Mouse (Mus musculus): ENCODE measurements around the gene Ispd.
"Not testable (repeated sequence)": the region's sequence is repeated elsewhere in the genome, so short reads cannot be mapped to it uniquely, and the experiment has no call there.

Gene Ispd

DNA sequence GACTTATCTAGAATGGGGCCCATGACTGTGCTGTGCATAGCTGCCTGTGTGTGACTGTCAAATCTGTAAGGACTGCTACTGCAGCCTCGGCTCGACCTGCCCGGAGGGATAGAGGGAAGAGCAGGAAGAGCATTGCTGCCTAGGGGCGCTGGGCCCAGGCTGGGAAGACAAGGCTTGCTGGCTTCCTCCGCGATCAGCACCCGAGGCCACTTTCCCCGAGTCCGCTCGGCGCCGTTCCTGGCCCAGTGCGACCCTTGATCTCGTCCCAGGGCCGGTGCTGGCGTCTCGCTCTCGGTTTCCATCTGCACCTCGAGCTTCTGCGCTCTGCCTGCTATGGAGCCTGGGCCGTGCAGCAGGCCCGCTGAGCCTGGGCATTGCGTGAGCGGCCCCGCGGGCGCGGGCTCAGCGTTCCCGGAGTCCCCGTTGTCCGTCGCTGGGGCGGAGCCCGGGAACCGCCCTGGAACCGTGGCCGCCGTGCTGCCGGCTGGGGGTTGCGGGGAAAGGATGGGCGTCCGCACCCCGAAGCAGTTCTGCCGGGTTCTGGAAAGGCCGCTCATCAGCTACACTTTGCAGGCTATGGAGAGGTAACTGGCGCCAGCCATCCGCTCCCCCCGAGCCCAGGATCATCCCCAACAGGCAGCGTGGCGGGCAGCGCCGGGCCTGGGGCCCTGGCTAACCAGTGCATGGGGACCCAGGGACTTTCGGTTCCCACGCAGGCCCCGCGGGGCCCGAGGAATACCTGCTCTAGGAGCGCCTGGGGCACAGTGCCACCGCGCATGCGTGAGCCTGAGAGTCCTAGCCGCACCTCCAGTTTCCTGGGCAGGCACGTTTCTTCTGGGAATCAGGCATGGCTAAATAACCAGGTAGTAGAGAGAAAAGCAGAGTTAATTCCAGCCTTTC is at the start of gene Ispd, which contains the start of gene D630036H23Rik:
Gene Ispd, plus strand, starts transcription at position 10 of the 900 bp plus-strand sequence.
Gene D630036H23Rik, minus strand, starts transcription at position 741 of the 900 bp plus-strand sequence.
- in situ Hi-C loops (cut with MboI): no loop called here

DNA sequence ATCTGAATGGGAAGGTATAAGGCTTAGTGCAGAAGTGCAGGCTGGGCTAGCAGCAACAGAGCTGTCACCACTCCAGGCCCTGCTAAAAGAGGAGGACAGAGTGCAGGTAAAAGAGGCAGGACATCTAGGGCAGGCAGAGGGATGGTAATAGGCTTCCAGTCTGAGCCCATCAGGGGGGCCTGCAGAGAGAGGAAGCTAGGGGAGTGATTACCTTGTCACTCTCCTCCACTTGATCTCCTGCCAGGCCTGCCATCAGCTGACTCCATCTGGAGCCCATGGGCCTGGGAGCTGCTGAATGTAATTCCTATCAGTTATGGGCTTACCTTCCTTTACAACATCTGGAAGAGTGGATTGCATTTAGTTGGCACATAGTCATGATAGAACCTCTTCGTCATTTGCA is 48.6 kb upstream of the Ispd start:
- in situ Hi-C loops (cut with MboI): no loop called here

DNA sequence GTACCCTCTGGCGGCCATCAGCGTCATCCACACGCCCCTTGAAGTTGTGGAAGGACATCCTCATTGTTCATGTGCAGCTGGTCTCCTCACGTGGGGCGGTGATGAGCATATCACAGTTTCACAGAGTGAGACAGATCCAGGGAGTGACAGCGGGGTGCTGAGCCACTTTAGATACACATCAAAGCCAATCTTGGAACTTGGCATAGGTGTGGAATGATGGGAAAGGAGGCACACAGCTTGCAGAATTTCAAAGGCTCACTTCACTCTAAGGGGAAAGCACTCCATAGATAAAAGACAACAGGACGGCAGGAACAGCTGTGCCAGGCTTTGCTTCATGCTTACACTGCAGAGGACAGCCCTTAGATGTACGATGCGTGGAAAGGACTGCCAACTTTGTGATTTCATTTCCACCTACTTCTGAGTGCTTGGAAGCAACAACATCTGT is 47.4 kb upstream of the Ispd start:
- in situ Hi-C loops (cut with MboI): no loop called here

DNA sequence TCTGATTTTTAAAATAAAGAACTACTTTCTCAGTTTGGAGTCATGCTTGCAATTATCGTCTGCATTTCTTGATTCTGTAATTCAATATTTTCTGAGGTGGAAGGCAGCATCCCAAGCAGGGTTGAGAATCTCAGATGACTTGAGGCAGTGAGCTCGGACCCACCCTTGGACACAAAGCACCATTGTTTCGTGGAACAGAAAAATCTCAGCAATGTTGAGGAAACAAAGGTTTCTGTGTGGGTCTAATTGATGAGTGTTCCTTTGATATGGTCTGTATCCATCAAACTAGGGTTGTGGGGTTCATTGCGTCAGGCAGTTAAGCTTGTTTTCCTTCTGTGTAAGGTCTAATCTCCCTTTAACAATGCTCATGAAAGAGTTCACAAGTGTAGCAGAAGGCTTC is 37.1 kb upstream of the Ispd start:
- in situ Hi-C loops (cut with MboI): no loop called here

DNA sequence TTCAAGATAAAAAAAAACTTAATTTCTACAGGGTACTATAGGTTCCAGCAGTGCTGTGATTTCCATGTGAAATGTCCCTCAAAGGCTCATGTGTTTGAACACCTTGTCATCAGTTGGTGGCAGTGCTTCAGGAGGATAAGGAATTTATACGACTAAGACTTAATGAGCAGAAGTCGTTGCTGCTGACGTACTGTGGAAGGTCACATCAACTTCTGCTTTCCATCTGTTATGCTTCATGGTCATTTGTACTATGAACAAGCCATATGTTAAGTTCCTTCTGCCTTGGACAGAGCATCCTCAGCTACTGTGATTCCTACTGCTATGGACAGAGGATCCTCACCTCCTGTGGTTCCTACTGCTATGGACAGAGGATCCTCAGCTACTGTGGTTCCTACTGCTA is 21.2 kb upstream of the Ispd start:
- in situ Hi-C loops (cut with MboI): no loop called here

DNA sequence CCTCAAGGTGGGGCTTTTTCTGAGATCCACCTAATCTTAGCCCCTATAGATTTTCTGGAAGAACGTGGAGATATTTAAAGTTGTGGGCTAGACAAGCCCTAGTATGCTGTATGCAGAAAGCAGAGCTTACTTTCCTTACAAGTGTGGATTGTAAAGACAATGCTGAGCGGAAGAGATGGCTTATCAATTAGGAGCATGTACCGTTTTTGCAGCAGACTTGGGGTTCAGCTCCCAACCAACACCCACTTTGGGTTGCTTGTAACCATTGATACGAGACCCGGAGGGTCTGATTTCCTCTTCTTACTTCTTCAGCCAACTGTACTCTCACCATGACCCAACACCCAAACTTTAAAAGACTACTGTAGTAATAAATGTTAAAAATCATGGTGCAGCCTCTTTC is 20.6 kb upstream of the Ispd start:
- in situ Hi-C loops (cut with MboI): no loop called here

DNA sequence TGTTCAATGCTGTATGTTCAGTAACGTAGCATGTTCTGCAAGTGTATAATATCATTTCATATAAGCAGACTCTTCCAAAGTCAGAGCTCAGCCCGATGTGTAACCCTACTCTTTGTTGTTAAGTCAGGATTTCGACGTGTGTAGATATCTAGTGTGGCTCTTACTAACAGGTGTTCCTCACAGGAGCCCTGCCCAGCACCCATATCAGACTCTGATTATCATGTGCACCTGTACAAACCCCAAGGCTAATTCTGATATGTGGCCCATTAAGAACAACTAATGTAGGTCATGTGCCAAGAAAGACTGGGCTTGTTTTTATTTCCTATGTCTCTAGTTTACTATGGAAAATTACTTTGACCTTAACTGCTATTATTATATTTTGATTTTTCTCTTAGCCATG is 17.2 kb upstream of the Ispd start:
- in situ Hi-C loops (cut with MboI): no loop called here

DNA sequence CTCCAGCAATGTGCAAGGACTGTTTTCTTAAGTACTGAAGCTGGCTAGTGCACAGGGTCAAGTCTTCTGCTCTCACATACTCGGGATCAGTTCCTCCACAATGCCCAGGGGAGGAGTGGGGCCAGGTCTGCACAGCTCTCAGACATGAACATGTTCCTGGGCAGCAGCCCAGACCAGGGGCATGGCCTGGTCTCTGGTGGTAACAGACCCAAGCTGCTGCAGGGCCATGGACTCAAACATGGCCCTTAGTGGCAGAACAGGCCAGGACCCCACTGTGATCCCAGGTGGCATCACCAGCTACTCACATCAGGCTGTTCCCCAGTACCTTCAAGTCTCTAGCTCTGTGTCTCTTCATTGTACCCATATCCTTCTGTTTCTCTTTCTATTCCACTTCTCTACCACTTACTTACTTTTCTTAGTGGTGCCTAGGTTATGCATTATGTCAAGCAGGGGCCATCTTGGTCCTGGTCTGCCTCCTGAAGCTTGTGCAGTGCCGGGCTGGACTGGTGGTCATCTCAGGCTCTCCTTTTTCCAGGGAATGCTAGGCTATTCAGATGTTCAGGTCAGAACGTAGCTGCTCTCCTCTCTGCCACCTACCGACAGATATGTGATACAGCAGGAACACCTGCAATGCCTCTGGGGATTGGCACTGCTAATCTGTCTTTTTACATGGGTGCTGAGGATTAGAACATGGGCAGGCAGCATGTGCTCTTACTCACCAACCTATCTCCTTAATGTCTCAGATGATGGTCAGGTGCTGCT is 7.8 kb upstream of the Ispd start:
- in situ Hi-C loops (cut with MboI): no loop called here

DNA sequence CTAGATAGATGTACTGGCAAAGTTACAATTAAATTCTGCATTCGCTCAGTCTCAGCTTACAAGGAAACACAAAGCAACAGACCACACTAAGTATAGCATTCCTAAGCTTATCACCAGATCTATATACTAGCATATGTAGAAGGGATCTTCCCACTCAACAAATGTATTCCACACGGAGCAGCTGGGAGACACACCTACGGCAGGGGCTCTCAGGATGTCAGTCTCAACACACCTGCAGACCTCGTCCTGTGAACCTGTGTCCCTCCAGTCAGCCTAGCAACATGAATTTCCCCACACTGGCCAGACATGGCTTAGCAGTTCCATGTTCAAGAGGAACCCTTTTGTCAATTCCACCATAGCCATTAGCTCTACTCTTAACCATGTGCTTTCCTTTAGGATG is 4.9 kb upstream of the Ispd start:
- in situ Hi-C loops (cut with MboI): not testable (repeated sequence)

DNA sequence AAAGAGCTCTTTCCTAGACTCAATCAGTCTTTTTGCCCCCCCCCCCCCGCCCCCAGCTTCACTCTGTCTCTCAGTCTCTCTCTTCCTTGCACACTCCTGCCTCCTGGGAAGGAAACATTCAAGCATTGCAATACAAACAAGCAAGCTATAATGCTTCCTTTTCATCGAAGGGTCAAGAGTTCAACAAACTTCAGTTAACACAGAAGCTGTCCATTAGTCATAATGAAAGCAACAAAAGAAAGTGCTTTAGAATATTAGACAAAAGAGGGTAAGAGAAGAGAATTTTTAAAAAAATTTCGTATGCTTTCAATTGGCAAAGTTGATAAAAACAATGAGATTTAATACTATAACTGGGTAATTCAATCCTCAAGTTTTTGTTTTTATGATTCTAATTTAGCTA is 996 bp upstream of the Ispd start:
- in situ Hi-C loops (cut with MboI): no loop called here

DNA sequence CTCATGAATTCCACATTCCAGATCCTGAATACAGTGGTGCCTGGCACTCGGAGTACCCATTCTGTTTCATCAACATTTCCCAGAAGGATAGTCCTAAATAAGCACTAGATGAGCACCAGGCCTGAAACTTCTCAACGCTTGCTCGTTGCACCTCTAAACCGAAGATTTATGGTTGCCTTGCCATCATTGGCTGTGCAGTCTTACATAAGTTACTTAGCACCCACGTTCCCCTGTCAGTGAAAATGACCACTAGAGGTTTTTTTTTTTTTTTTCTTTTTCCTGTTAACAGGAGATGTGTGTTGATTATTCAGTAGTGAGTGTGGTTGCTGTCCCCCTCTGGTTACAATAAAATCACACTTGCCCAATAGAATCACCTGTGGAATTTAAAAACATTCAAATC is 444 bp upstream of the Ispd start:
- in situ Hi-C loops (cut with MboI): no loop called here

DNA sequence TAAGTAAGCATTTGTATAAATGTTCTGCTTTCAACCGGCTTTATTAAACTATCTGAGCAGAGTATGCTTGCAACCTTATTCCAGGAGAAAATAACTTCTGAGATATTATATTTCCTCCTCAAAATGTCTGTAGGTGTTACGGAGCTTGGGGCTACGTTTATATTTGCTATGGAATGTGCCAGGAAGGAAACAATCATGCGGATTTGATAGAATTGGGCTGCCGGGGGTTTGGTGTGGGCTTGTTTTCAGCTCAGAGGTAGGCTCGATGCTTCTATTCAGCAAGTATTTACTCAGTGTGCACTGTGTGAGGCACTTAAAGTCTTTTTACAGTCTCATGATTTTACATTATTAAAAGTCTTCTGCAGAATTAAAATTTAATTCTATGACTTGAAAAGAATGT is 4.1 kb downstream of the Ispd start:
- in situ Hi-C loops (cut with MboI): no loop called here

DNA sequence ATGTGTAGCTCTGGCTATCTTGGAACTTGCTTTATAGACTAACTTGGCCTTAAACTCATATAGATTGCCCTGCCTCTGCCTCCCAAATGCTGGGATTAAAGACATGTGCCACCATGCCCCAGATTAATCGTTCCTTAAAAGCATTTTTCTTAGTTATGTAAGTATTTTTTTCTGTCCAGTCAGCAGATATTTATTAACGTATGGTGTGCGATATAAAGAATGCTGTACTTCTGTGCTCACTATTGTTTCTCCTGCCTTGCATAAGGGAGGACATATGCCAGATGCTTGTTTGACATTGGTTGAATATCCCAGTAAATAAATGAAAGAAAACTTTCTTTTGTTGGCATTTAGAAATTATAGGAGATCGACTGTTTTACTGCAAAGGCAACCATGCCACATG is 5.7 kb downstream of the Ispd start:
- in situ Hi-C loops (cut with MboI): no loop called here

DNA sequence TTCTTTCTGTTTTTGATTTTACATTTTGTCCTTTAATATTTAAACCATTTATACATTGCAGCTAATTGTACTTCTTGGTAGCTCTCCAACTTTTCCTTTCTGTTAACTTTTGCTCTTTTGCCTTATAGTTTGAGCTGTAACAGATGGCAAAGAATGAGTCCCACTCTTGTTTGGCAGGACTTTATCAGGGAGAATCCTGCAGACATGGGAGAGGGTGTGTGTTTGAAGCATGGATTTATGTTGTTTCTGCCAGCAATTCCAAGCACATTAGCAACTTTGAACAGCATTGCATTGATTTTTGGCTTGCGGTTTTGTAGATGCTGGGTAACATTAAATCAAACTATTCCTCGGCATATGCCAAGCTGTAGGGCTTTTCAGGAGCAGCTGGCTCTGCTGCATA is 13.9 kb downstream of the Ispd start:
- in situ Hi-C loops (cut with MboI): no loop called here

DNA sequence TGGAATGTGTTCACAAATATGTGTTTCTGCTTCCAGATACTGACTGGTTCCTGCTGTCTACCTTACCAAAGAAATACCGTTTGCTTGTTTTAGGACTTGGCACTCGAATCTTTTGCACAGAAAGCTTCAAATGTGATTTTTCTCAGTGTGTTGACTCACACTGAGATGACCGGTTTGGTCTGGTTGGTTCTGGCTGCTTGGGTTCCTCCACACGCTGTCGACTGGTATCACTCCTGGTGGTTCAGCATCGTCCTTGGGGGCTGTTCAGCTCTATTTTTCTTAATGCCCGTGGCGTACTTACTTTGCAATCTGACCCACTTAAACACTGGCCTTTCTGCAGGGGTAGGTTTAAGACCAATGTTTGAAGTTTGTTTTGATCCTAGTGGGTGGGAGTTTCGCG is 42.4 kb downstream of the Ispd start:
- in situ Hi-C loops (cut with MboI): no loop called here

DNA sequence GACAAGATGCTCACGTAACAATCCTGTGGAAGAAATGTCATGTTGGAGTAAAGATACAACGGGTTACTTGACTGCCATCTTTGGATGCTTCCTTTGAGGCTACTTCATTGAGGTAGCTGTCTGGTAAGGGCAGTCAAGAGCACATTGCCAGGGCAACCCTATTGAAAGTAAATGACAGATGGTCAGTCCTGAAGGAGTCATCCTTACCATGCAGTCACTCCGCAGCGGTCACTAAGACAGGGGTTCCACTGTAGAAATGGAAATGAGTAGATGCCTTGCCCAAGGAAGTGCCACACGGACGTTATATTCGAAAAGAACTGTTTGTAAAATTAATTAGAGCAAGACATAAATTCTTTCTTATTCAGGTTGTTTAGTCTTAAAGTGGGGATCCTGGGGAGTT is 44.0 kb downstream of the Ispd start:
- in situ Hi-C loops (cut with MboI): no loop called here

DNA sequence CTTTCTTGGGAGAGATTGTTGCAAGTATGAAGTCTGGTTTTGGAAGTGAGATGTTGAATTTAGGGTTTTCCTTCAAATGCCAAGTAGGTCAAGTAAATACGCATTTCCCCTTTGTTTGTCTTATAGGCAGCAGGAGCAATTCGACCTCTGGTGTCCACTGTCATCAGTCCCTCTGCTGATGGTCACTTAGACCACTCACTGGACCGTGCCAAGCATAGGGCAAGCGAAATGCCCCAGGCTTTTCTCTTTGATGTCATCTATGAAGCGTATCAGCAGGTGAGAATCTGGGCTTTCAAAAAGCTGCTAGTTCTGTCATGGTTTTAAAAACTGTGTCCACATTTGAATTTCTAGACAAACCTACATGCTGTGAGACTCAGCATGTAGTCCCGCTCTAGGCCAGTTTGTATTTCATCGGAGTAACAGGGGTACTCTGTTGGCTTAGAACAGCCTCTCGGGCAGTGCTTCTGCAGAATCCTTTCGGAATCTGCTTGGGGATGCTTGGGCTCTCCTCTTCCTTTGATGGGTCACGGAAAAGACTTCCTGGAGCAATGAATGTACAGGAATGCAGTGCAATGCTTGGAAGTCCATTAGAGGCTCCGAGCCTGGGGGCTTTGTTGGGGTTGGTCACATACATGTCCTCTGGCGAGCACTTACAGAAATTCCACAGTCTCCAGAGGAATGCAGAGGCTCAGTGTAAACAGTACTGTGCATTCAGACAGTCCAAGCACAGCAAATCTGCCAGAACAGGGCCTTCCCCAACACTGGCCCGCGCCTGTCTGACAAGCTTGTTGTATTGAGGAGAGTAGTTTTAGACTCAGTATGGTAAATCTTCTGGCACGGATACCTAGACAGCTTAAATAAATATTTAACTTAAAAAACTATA is 45.2 kb downstream of the Ispd start:
- in situ Hi-C loops (cut with MboI): no loop called here

DNA sequence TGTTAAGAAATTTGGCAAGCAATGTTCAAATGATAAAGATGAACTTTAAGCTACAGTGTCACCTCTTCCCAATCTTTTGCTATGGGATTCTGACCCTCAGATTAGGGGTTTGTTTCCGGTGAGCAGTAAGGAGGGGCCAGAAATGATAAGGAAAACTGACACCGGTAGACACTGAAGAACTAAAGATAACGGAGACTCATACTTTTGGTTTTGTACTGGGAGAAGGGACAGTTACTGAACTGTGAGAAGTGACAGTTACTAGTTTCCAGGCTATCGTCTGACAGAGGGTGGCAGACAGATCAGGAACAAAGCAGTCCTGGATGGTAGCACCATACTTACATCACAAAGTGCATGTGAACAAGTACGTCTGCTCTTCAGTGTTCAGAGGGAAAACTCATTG is 55.7 kb downstream of the Ispd start:
- in situ Hi-C loops (cut with MboI): no loop called here

DNA sequence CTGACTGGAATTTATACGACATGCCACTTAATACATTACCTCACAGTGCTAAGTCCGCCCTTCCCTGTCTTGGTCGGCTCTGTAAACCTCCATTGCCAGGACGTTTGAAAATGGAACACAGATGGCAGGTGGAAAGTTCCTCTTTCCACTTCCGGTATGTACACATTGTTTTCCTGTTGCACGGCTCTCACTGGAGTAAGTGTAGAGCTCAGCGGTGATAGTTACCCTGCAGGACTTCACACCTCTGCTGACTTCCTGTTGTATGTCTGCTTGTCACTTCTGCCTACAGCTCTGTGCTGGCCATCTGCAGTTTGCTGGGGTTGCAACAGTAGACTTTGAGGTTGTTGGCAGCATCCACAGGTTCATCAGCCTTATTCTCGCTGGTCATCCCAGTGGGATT is 58.1 kb downstream of the Ispd start:
- in situ Hi-C loops (cut with MboI): no loop called here

DNA sequence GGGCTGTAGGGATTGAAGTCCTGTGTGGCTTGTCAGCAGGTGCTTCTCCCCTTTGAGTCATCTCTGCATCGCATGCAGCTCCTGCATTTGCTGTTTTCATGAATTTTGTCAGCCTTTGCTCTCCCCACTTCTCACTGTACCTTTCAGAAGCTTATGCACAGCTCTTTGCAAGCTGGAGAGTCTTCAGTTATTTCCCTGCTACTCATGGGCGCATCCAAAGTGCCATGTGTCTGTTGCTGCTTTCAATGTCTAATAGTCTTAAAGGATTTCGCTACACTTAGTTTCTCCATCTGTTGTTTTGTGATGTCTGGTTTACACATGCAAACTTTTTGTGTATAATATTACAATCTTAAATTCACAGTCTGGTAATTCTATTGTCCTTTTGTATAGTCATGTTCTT is 74.8 kb downstream of the Ispd start:
- in situ Hi-C loops (cut with MboI): no loop called here

DNA sequence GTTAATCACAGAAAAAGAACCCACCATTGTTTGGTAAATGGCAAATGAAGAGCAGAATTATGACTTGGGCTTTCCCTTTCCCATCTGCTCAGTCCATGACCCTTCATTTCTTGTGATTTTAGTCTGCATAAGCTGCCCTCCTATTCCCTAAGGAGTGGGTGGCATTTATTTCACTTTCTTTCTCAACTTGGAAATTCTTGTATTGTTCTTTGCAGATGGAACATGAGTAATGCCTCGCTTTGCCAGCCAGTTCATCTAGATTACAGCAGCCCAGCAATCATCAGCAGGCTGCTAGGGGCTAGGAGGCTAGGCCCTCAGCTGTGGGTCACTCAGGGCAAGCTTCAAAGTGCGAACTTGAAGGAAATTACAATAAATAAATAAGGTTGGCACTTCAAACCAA is 76.5 kb downstream of the Ispd start:
- in situ Hi-C loops (cut with MboI): no loop called here
